Mouse (Mus musculus) lung, adult 2 months (tissue): ENCODE measurements at regions not wholly inside any gene's neighbourhood (a gene's known extent, or its start where the extent isn't known, plus 50 kb on each side); places are given as distances from the start of the nearest gene placed in this dataset.

Experiments used
- DNase-seq: peaks from one replicate; pipeline ENCODE4 v3.0.0; 2022
- H3K4me1 ChIP-seq: fragments of 200-500 bp; 2 replicates; pipeline ENCODE4 v1.6.1; 2011; ENCODE audit warnings: low read length; ENCODE audit not compliant: control insufficient read depth, insufficient read depth
- H3K4me3 ChIP-seq: fragments of 200-500 bp; replicated peaks from 2 replicates; pipeline ENCODE3; 2011; ENCODE audit warnings: low read depth, mild to moderate bottlenecking, control low read depth, low read length; ENCODE audit errors: extremely low read depth
- CTCF ChIP-seq: fragments of 200-500 bp; IDR thresholded peaks from 2 replicates; pipeline ENCODE4 v1.5.1; 2011; ENCODE audit warnings: mild to moderate bottlenecking, low read length, control low read depth; ENCODE audit not compliant: insufficient read depth
- POLR2A ChIP-seq: fragments of 200-500 bp; IDR thresholded peaks from 2 replicates; pipeline ENCODE4 v1.6.1; 2011; ENCODE audit warnings: low read depth, mild to moderate bottlenecking, control low read depth, low read length, borderline replicate concordance; ENCODE audit errors: extremely low read depth
- WGBS: fragments of 180-500 bp; shearing (Covaris S2); methylation state at CpG from one replicate; pipeline ENCODE4 v1.1.7; 2018; 5-methylcytosine and 5-hydroxymethylcytosine counted together

GRCm38 (mm10) chr9:49962561-49963071 lies 163.9 kb upstream of the Ncam1 start:
- no peak for DNase-seq

GRCm38 (mm10) chr9:49961965-49962364 lies 163.2 kb upstream of the Ncam1 start:
- 35% methylated on average over 3 of the region's 3 CpGs for WGBS
- Histone ChIP-seq H3K4me1 (no peaks in the 10 kb centered on the region), H3K4me3 (no peak overlapping the region)
- no peak for DNase-seq
- TF ChIP-seq CTCF (no peak), POLR2A (no peak)

More at GRCm38 (mm10) chr9:49962561-49963071, 163.9 kb upstream of the Ncam1 start:
- TF ChIP-seq CTCF (no peak), POLR2A (no peak)
- no peaks in the 10 kb centered on the region for H3K4me1 ChIP-seq
- H3K4me3 ChIP-seq = no peak overlapping the region
- WGBS = 82% methylated on average over 8 of the region's 8 CpGs

- H3K4me3 ChIP-seq = no peak overlapping the region
- TF ChIP-seq POLR2A (no peak), CTCF (no peak)
- H3K4me1 ChIP-seq = no peaks in the 10 kb centered on the region
- DNase-seq = no peak
- WGBS = 68% methylated on average over 5 of the region's 5 CpGs
Measured at GRCm38 (mm10) chr9:49961329-49961728, 162.6 kb upstream of the Ncam1 start.

- no peak for DNase-seq
- Histone ChIP-seq H3K4me3 (no peak overlapping the region), H3K4me1 (no peaks in the 10 kb centered on the region)
- WGBS = 71% methylated on average over 10 of the region's 10 CpGs
- TF ChIP-seq POLR2A (no peak), CTCF (no peak)
Measured at GRCm38 (mm10) chr9:49959987-49960386, 161.3 kb upstream of the Ncam1 start.

GRCm38 (mm10) chr9:49958890-49959289 lies 160.2 kb upstream of the Ncam1 start:
- no peak for DNase-seq
- WGBS = 76% methylated on average over 3 of the region's 3 CpGs
- no peaks in the 10 kb centered on the region for H3K4me1 ChIP-seq
- no peak for TF ChIP-seq POLR2A
- TF ChIP-seq CTCF = no peak
- no peak overlapping the region for H3K4me3 ChIP-seq

GRCm38 (mm10) chr9:49954601-49955000 lies 155.9 kb upstream of the Ncam1 start:
- Histone ChIP-seq H3K4me3 (no peak overlapping the region), H3K4me1 (no peaks in the 10 kb centered on the region)
- TF ChIP-seq POLR2A (no peak), CTCF (no peak)
- DNase-seq = no peak
- 45% methylated on average over 3 of the region's 3 CpGs for WGBS

GRCm38 (mm10) chr9:49950321-49950720 lies 151.6 kb upstream of the Ncam1 start:
- TF ChIP-seq CTCF (no peak), POLR2A (no peak)
- no peaks in the 10 kb centered on the region for H3K4me1 ChIP-seq
- 65% methylated on average over 5 of the region's 5 CpGs for WGBS

GRCm38 (mm10) chr9:49948546-49948945 lies 149.8 kb upstream of the Ncam1 start:
- DNase-seq = no peak
- WGBS = 88% methylated on average over 4 of the region's 4 CpGs
- H3K4me3 ChIP-seq = no peak overlapping the region
- no peaks in the 10 kb centered on the region for H3K4me1 ChIP-seq
- TF ChIP-seq CTCF (no peak), POLR2A (no peak)

More at GRCm38 (mm10) chr9:49950321-49950720, 151.6 kb upstream of the Ncam1 start:
- H3K4me3 ChIP-seq = no peak overlapping the region
- no peak for DNase-seq

- Histone ChIP-seq H3K4me1 (no peaks in the 10 kb centered on the region), H3K4me3 (no peak overlapping the region)
- DNase-seq = no peak
- TF ChIP-seq CTCF (no peak), POLR2A (no peak)
- 65% methylated on average over 2 of the region's 2 CpGs for WGBS
Measured at GRCm38 (mm10) chr9:49946857-49947256, 148.1 kb upstream of the Ncam1 start.

GRCm38 (mm10) chr9:49935555-49936376 lies 137.0 kb upstream of the Ncam1 start:
- H3K4me1 ChIP-seq = no peaks in the 10 kb centered on the region
- no peak for DNase-seq
- no peak overlapping the region for H3K4me3 ChIP-seq
- TF ChIP-seq CTCF (no peak), POLR2A (no peak)
- WGBS = 37% methylated on average over 9 of the region's 9 CpGs
